Mouse (Mus musculus) megakaryocyte progenitor cell, adult 5-6 weeks (primary cell): ENCODE data around the gene Tppp2. TPM values are rescaled to one million over a fixed set of nuclear protein-coding genes. Genes with fewer than 3 reads are reported as not detected.
A peak's percentile ranks its signal among the peaks of the same experiment; 100 is the strongest.

Experiments
- ATAC-seq: replicated peaks from 2 replicates; pipeline ENCODE4 v1.8.0; 2016; ENCODE audit warnings: mild to moderate bottlenecking, moderate TSS enrichment, inconsistent platforms; ENCODE audit not compliant: poor library complexity
- total RNA-seq, 2 experiments: library from RNA; stranded (forward) in 1 of 2; stranded (reverse) in 1 of 2; fragments of 157-497, 149-512 nt in 1 of 2; fragments of 200-1000 nt in 1 of 2; gene quantifications; 2 replicates each; pipeline versions ENCODE4 v1.2.3 to v1.2.4; 2015 to 2017

Tppp2 gene
- total RNA-seq, 2 experiments from 2014 or later: not detected

DNA sequence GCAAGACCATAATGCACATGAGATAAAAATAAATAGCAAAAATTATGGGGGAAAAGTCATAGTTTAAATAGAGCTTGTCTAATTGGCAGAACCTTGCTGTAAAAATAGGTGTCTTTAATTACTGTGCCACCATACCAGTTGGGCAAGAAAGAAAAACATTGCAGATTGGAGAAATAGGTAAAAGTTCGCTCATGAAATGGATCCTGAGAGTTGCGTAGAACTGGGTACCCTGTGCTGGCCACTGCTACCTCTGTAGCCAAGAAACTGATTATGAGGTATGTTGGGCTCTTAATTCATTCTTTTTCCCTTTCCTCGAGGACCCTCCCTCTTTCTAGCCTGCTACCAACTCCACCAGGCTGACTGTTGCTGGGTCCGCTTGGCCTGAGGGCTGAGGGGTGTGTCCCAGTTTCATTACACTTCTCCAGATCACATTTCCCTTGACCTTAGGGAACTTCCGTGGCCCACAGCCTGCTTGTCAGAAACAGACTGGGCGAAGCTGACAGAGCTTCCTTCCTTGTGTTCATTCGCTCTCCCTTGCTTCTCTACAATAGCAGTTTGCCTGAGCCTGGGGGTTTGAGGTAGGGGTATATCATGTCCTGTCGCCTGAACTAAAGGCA lies 22.8 kb downstream of the Tppp2 start:
- peak; percentile 79 for ATAC-seq

DNA sequence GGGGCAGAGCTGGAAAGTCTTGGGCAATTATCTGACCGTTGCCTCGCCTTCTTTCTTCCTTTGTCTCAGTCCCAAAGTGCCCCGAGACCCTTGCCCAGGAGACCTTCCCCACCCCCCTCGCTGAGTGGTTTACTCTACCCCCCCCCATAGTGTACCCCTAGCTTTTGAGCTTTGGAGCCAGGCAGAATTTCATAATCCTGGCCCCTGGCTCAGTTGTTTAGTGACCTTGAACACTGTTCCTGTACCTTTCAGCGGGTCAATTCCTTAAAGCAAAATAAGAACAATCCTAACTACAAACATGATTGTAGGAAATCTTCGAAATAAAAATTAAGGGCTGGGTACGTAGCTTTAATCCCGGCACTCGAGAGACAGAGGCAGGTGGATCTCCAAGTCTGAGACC lies 23.4 kb downstream of the Tppp2 start:
- no peak for ATAC-seq

DNA sequence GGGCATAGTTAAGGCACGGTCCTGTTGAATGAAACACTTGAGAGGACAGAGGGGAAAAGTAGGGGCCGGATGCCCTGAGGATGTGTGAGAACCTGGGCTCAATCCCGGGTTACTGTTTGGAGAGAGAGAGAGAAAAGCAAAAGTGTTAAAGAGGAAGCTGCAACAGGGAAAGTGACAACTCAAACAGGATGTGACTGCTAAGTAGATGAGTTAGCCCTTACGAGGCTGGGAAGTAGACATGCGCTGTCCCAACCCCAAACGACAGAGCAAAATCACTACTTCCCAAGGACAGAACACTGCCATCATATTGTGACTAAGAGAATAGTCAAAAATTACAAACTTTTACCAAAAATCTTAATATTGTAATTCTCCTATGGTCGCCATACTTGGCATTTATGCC lies 24.0 kb downstream of the Tppp2 start:
- ATAC-seq: peak; percentile 78

DNA sequence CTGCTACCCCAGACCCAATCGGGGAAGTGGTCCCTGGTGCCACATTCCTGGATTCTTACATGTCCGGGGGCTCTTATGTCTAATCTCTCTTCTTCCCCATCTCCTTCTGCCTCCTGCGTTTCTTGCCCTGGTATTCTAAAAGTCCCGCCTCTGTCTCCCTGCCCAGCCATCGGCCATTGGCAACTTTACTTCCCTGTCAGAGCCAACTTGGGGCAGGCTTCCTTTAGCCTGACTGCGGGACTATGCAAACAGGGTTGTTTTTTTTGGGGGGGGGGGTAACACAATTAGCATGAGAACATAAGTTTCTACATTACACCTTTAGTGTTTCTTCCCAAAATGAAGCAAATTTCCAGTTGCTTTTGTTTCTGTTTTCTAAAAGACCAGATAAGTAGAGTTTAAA lies 25.1 kb downstream of the Tppp2 start:
- ATAC-seq: no peak

DNA sequence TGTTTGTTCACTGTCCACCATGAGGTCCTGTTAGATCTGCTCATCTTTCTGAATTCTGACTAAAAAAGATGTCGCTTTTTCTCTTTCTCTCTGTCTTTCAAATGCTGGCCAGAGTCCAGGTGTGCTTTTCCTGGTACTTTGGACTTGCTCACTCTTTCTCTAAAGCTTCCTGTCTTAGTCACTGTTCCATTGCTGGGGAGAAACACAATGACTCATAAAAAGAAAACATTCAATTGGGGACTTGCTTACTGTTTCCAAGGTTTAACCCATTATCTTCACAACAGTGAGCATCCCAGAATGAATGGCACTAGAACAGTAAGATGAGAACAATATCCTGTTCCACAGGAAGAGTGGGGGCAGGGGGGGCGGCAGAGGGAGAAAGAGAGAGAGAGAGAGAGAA lies 42.1 kb downstream of the Tppp2 start:
- ATAC-seq: no peak

DNA sequence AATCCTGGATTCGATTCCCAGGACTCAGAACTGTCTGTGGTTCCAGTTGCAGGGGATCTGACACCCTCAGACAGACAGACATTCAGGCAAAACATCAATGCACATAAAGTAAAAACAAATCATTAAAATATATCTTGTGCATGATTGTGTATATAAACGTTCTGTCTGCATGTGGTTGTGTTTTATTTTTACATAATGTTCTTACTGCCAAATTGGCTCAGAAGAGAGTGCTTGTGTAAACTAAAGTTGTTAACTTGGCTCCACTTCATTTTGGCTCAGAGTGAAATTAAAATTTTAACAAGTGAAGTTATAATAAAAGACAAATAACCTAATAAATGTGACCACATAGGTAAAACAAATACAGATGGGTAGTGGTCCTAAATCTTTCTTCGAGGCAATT lies 49.2 kb downstream of the Tppp2 start:
- ATAC-seq: no peak

Other genes starting within 250 kb of the Tppp2 start
- gene Gm17079, start 223.0 kb upstream of the Tppp2 start, total RNA-seq (2015): not detected in 2 replicates
- not detected in 2 replicates for gene Gm17079, start 223.0 kb upstream of the Tppp2 start, total RNA-seq (2017)
- not detected in 2 replicates for gene Gm5800, start 201.2 kb upstream of the Tppp2 start, total RNA-seq (2015)
- not detected in 2 replicates for gene Gm5800, start 201.2 kb upstream of the Tppp2 start, total RNA-seq (2017)
- gene Ang4, start 144.8 kb upstream of the Tppp2 start, total RNA-seq (2015): not detected in 2 replicates
- gene Ang4, start 144.8 kb upstream of the Tppp2 start, total RNA-seq (2017): not detected in 2 replicates
- not detected in 2 replicates for gene AY358078, start 118.4 kb upstream of the Tppp2 start, total RNA-seq (2015)
- not detected in 2 replicates for gene AY358078, start 118.4 kb upstream of the Tppp2 start, total RNA-seq (2017)
- gene Ear6, start 64.7 kb upstream of the Tppp2 start, total RNA-seq (2015): 5.8 and 12.8 TPM in 2 replicates
- gene Ear6, start 64.7 kb upstream of the Tppp2 start, total RNA-seq (2017): 7.5 and 19.0 TPM in 2 replicates
- 6.7 and 10.1 TPM in 2 replicates for gene Mettl17, start 33.6 kb upstream of the Tppp2 start, total RNA-seq (2015)
- gene Mettl17, start 33.6 kb upstream of the Tppp2 start, total RNA-seq (2017): 14.7 and 15.5 TPM in 2 replicates
- 0.10 and 0.34 TPM in 2 replicates for gene Slc39a2, start 25.5 kb upstream of the Tppp2 start, total RNA-seq (2015)
- gene Slc39a2, start 25.5 kb upstream of the Tppp2 start, total RNA-seq (2017): 0.17 TPM in 1 of 2 replicates, not detected in the other
- gene Ndrg2, start 4.3 kb upstream of the Tppp2 start, total RNA-seq (2015): 8.9 and 10.4 TPM in 2 replicates
- 7.0 and 15.6 TPM in 2 replicates for gene Ndrg2, start 4.3 kb upstream of the Tppp2 start, total RNA-seq (2017)
- not detected in 2 replicates for gene Rnase13, start 4.3 kb downstream of the Tppp2 start, total RNA-seq (2015)
- gene Rnase13, start 4.3 kb downstream of the Tppp2 start, total RNA-seq (2017): not detected in 2 replicates
- 3.0 and 9.1 TPM in 2 replicates for gene Arhgef40, start 66.3 kb downstream of the Tppp2 start, total RNA-seq (2015)
- gene Arhgef40, start 66.3 kb downstream of the Tppp2 start, total RNA-seq (2017): 5.0 and 15.2 TPM in 2 replicates
- gene Tmem253, start 97.2 kb downstream of the Tppp2 start, total RNA-seq (2015): 0.30 TPM in 1 of 2 replicates, not detected in the other
- gene Tmem253, start 97.2 kb downstream of the Tppp2 start, total RNA-seq (2017): not detected in 2 replicates
- 6.5 and 8.5 TPM in 2 replicates for gene Zfp219, start 102.3 kb downstream of the Tppp2 start, total RNA-seq (2015)
- gene Zfp219, start 102.3 kb downstream of the Tppp2 start, total RNA-seq (2017): 8.2 and 15.1 TPM in 2 replicates
- gene Olfr221, start 124.0 kb downstream of the Tppp2 start, total RNA-seq (2015): not detected in 2 replicates
- gene Olfr221, start 124.0 kb downstream of the Tppp2 start, total RNA-seq (2017): not detected in 2 replicates
- gene Hnrnpc, start 185.6 kb downstream of the Tppp2 start, total RNA-seq (2015): 353 and 414 TPM in 2 replicates
- 560 and 665 TPM in 2 replicates for gene Hnrnpc, start 185.6 kb downstream of the Tppp2 start, total RNA-seq (2017)
- gene Rpgrip1, start 192.3 kb downstream of the Tppp2 start, total RNA-seq (2015): 5.2 and 7.9 TPM in 2 replicates
- gene Rpgrip1, start 192.3 kb downstream of the Tppp2 start, total RNA-seq (2017): 3.3 and 7.1 TPM in 2 replicates